Mouse (Mus musculus): ENCODE results near the gene Scamp3. TPM values are rescaled to one million over a fixed set of nuclear protein-coding genes. Genes with fewer than 3 reads are reported as not detected.

Scamp3 gene
- total RNA-seq (2023) = 100 to 1,000 TPM; 108 to 133 TPM

DNA sequence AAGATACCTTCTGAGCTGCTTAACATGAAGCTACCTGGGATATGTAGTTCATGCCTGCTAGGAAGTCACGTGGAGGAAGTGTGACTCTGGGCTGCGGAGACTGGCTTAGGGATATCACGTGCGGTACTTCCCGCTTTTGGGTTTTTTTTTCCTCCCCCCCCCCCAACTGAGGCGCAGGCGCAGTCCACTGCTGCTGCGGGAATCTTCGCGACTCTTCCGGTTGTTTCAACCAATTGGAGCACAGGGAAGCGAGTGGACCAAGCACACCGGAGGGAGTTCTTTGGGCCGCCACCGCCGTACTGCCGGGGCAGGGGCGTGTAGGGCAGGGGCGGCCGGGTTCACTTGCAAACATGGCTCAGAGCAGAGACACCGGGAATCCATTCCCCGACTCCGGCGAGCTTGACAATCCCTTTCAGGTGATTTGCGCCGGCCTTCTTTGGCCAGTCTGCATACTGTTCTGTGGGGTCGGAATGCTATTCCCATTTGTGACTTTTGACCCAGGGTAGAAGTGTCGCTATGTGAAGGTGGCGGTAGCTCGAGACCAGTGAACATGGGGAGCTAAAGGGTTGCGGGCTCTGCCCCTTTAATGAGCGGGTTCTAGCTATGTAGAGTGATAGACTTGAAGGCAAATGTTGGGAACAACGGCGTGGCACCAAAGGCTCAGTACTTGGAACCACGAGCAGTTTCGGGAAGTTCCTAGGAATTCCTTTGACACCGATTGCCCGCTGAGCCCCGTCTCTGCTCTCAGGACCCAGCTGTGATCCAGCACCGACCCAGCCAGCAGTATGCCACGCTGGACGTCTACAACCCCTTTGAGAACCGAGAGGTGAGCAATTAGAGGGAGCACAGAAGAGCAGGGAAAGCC lies at the start of gene Scamp3:
Gene Scamp3, plus strand, starts transcription at position 232 of the 865 bp plus-strand sequence.

DNA sequence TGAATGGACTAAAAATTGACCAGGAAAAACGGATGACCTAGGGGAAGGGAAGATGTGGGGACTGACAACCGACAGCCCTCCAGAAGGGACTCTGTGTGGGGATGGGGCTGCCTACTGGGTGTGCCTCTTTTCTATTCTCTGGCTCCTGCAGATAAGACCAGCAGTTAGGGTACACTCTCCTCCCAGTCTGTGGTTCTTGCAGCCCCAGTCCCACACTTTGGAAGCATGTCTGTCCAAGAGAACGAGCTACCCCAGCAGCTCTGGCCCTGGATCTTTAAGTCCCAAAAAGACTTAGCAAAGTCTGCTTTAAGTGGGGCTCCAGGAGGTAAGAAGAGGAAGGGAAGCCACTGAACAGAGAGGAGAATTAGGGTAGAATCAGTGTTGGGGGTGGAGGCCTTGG lies 41.3 kb upstream of the Scamp3 start, which contains the start of gene Pklr:
Gene Pklr, plus strand, starts transcription at position 185 of the 400 bp plus-strand sequence.

GRCm38 (mm10) chr3:89159616-89160344 lies 17.5 kb upstream of the Scamp3 start, which contains the start of gene Hcn3:
TSS of gene Hcn3 (minus strand) at chr3:89160196.

DNA sequence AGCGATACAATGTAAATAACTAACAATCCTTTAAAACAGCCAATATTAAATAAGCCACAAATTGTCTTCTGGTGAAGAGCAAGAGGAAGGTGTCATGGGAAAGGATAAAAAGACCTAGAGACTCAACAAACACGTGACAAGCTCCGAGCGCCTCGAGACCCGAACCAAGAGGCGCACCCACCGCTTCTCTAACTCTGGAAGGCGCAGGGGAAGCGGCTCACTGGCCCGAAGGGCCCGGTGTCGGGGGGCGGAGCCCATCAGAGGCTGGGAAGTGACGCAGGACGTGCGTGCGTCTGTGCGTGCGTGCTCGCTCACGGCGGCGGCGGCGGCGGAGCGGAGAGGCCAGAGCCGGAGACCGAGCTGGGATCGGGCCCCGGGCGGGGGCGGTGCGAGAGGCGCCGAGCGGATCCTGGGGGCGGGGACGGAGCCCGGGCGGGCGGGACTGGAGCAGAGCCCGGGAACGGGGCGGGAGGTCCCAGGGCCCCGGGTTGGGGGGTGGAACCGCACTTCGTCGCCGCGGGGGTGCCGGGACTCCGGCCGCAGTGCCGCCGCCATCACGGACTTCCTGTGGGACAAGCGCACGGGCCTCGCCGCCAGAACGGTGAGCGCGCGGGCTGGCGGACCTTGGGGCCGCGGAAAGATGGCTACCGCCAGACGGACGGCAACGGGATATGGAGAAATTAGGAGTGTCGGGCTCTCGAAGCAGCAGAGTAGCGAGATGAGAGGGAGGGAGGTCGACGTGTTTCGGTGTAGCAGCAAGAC lies 12.6 kb upstream of the Scamp3 start, which contains the start of gene Clk2:
Gene Clk2, plus strand, starts transcription at position 290 of the 762 bp plus-strand sequence.

GRCm38 (mm10) chr3:89183058-89183958 lies 6.0 kb downstream of the Scamp3 start, which contains the start of gene Fam189b:
TSS of gene Fam189b (plus strand) at chr3:89183143.

DNA sequence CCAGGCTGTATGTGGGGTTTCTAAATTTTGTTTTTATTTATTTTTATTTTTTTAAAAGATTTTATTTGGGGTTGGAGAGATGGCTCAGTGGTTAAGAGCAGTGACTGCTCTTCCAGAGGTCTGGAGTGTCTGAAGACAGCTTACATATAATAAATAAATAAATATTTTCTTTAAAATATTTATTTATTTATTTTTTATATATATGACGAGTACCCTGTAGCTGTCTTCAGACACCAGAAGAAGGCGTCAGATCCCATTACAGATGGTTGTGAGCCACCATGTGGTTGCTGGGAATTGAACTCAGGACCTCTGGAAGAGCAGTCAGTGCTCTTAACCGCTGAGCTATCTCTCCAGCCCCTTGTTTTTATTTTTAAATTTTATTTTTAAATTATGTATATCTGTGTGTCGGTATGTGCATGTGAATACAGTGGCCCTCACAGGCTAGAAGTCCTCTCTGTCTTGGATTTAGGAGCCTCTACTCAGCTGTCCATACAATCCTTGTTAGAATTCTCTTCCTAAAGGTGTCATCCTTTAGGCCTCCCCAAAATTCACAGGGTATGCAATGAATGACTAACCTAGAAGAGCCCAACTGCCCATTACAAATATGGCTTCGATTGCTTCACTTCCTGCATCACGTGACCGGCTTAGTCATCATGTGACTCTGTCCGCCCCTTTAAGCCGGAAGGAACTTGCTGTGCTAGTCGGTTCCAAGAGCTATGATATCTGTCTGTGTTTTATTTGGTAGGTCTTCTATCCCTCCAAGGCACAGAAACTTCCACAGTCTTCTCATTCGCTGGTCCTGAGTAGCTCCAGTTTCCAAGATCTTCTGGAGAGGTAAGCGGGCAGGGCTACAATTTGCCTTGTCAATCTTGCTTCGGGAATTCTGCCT lies 25.2 kb downstream of the Scamp3 start, which contains the start of gene Gba:
Gene Gba, plus strand, starts transcription at position 676 of the 889 bp plus-strand sequence.

GRCm38 (mm10) chr3:89214681-89215411 lies 37.6 kb downstream of the Scamp3 start, which contains the start of gene Thbs3:
TSS of gene Thbs3 (plus strand) at chr3:89215180.

GRCm38 (mm10) chr3:89226900-89227299 lies 49.6 kb downstream of the Scamp3 start, which contains the start of gene Mtx1:
TSS of gene Mtx1 (minus strand) at chr3:89227088.

GRCm38 (mm10) chr3:89228836-89229235 lies 51.6 kb downstream of the Scamp3 start, which contains the start of gene Muc1:
TSS of gene Muc1 (plus strand) at chr3:89229057.

Other genes starting within 250 kb of the Scamp3 start
- 100 to 1,000 TPM; 108 to 111 TPM for gene Ash1l, start 226.9 kb upstream of the Scamp3 start, total RNA-seq (2023)
- 100 to 1,000 TPM; 100 to 103 TPM for gene Dap3, start 226.3 kb upstream of the Scamp3 start, total RNA-seq (2023)
- gene Rusc1, start 84.2 kb upstream of the Scamp3 start, total RNA-seq (2023) = 10 to 100 TPM; 52.2 to 54.5 TPM
- not detected for gene Gm43738, start 76.4 kb upstream of the Scamp3 start, total RNA-seq (2023)
- gene Fdps, start 75.5 kb upstream of the Scamp3 start, total RNA-seq (2023) = 10 to 100 TPM; 19.8 to 21.0 TPM
- not detected for gene Pklr, start 41.3 kb upstream of the Scamp3 start, total RNA-seq (2023)
- gene Hcn3, start 17.3 kb upstream of the Scamp3 start, total RNA-seq (2023) = 1 to 10 TPM; 2.7 to 4.7 TPM
- 100 to 1,000 TPM; 162 to 174 TPM for gene Clk2, start 12.7 kb upstream of the Scamp3 start, total RNA-seq (2023)
- 10 to 100 TPM; 22.6 to 25.4 TPM for gene Fam189b, start 5.7 kb downstream of the Scamp3 start, total RNA-seq (2023)
- 10 to 100 TPM; 89.2 to 94.7 TPM for gene Gba, start 25.5 kb downstream of the Scamp3 start, total RNA-seq (2023)
- gene Thbs3, start 37.7 kb downstream of the Scamp3 start, total RNA-seq (2023) = 1 to 10 TPM; 6.8 to 9.9 TPM
- gene Mtx1, start 49.6 kb downstream of the Scamp3 start, total RNA-seq (2023) = 100 to 1,000 TPM; 144 to 228 TPM
- gene Muc1, start 51.6 kb downstream of the Scamp3 start, total RNA-seq (2023) = 1 to 10 TPM; 1.1 to 1.3 TPM
- 100 to 1,000 TPM in 1 of 2 experiments, 10 to 100 TPM in 1; 97.1 to 103 TPM for gene Krtcap2, start 68.5 kb downstream of the Scamp3 start, total RNA-seq (2023)
- gene Trim46, start 68.8 kb downstream of the Scamp3 start, total RNA-seq (2023) = 1 to 10 TPM; 4.8 to 5.0 TPM
- 10 to 100 TPM; 76.7 to 98.6 TPM for gene Dpm3, start 81.9 kb downstream of the Scamp3 start, total RNA-seq (2023)
- gene Slc50a1, start 93.1 kb downstream of the Scamp3 start, total RNA-seq (2023) = 100 to 1,000 TPM; 163 to 165 TPM
- gene Efna1, start 103.7 kb downstream of the Scamp3 start, total RNA-seq (2023) = 1 to 10 TPM; 1.6 to 3.7 TPM
- gene Efna3, start 145.5 kb downstream of the Scamp3 start, total RNA-seq (2023) = not detected
- gene Efna4, start 160.6 kb downstream of the Scamp3 start, total RNA-seq (2023) = under 1 TPM in 1 of 2 experiments, not detected in 1; 0.67 TPM
- gene Adam15, start 172.5 kb downstream of the Scamp3 start, total RNA-seq (2023) = 1 to 10 TPM; 7.2 to 7.7 TPM
- not detected for gene Dcst2, start 184.5 kb downstream of the Scamp3 start, total RNA-seq (2023)
- not detected for gene Dcst1, start 187.8 kb downstream of the Scamp3 start, total RNA-seq (2023)
- gene Zbtb7b, start 217.3 kb downstream of the Scamp3 start, total RNA-seq (2023) = 10 to 100 TPM; 55.7 to 72.5 TPM
- gene Lenep, start 225.3 kb downstream of the Scamp3 start, total RNA-seq (2023) = 1 to 10 TPM in 1 of 2 experiments, not detected in 1; 1.3 TPM
- 10 to 100 TPM; 43.0 to 56.7 TPM for gene Flad1, start 234.4 kb downstream of the Scamp3 start, total RNA-seq (2023)
- gene Cks1b, start 240.9 kb downstream of the Scamp3 start, total RNA-seq (2023) = 1 to 10 TPM; 3.7 to 9.7 TPM
- gene Shc1, start 241.0 kb downstream of the Scamp3 start, total RNA-seq (2023) = 10 to 100 TPM; 88.3 to 90.4 TPM